Mouse (Mus musculus): ENCODE results near the gene Nlgn2.

GRCm38 (mm10) chr11:69865561-69865960 lies 28.0 kb upstream of the Nlgn2 start:
- TF ChIP-seq CTCF (IDR thresholded peaks at IDR 0.05; ENCODE audit: low read depth, low read length) = no peak
- no peak for TF ChIP-seq POLR2A (IDR thresholded peaks at IDR 0.05; ENCODE audit: borderline replicate concordance, low read depth, low read length)
